Mouse (Mus musculus) MEL (cell line): ENCODE measurements at regions not wholly inside any gene's neighbourhood (a gene's known extent, or its start where the extent isn't known, plus 50 kb on each side); places are given as distances from the start of the nearest gene placed in this dataset.

Source experiments
- DNase-seq: peaks from one replicate; pipeline ENCODE4 v3.0.0; 2011; ENCODE audit warnings: low read depth, low spot score
- H3K27ac ChIP-seq: 2 replicates; pipeline ENCODE4 v1.5.1; 2012; ENCODE audit warnings: low read depth, mild to moderate bottlenecking, control low read depth, low read length, moderate library complexity; ENCODE audit not compliant: control insufficient read depth
- H3K27me3 ChIP-seq, 2 experiments: fragments of 150-350 bp in 1 of 2; sonication (generic) in 1 of 2; 2 replicates each; pipeline ENCODE4 v1.6.1; 2012; ENCODE audit warnings: low read length in 2 of 2, mild to moderate bottlenecking in 2 of 2, improper control_type of control experiment in 1 of 2, moderate library complexity in 1 of 2; ENCODE audit not compliant: insufficient read depth in 2 of 2, control insufficient read depth in 1 of 2
- H3K36me3 ChIP-seq, 2 experiments: 2 replicates each; pipeline ENCODE4 v1.6.1; 2012 to 2014; ENCODE audit warnings: low read length in 2 of 2, improper control_type of control experiment in 1 of 2, inconsistent platforms in 1 of 2, mild to moderate bottlenecking in 1 of 2; ENCODE audit not compliant: insufficient read depth in 2 of 2, control insufficient read depth in 1 of 2
- H3K4me1 ChIP-seq, 2 experiments: fragments of 150-350 bp in 1 of 2; sonication (generic) in 1 of 2; 2 replicates each; pipeline ENCODE4 v1.6.1; 2012; ENCODE audit warnings: low read length in 2 of 2, improper control_type of control experiment in 1 of 2, mild to moderate bottlenecking in 1 of 2; ENCODE audit not compliant: insufficient read depth in 2 of 2, control insufficient read depth in 1 of 2
- H3K4me3 ChIP-seq, 2 experiments: fragments of 150-350 bp in 1 of 2; sonication (generic) in 1 of 2; 2 replicates each; pipeline ENCODE4 v1.5.1; 2012; ENCODE audit warnings: low read depth in 2 of 2, low read length in 2 of 2, mild to moderate bottlenecking in 2 of 2, moderate library complexity in 2 of 2, control low read depth in 1 of 2, improper control_type of control experiment in 1 of 2; ENCODE audit not compliant: control insufficient read depth in 1 of 2, insufficient read depth in 1 of 2
- H3K79me2 ChIP-seq: 2 replicates; pipeline ENCODE4 v1.6.1; 2012; ENCODE audit warnings: mild to moderate bottlenecking, low read length, moderate library complexity; ENCODE audit not compliant: control insufficient read depth, poor library complexity, insufficient read depth
- H3K9ac ChIP-seq: 2 replicates; pipeline ENCODE4 v1.6.1; 2012; ENCODE audit warnings: low read depth, mild to moderate bottlenecking, control low read depth, low read length, moderate library complexity; ENCODE audit not compliant: control insufficient read depth, poor library complexity, severe bottlenecking
- H3K9me3 ChIP-seq: fragments of 150-350 bp; sonication (generic); replicated peaks from 2 replicates; pipeline ENCODE4 v1.6.1; 2012; ENCODE audit warnings: mild to moderate bottlenecking, low read length, improper control_type of control experiment, moderate library complexity; ENCODE audit not compliant: insufficient read depth
- BHLHE40 ChIP-seq: IDR thresholded peaks from 2 replicates; pipeline ENCODE4 v1.6.1; 2012; ENCODE audit warnings: low read depth, mild to moderate bottlenecking, inconsistent platforms, low read length, improper control_type of control experiment, borderline replicate concordance
- CHD1 ChIP-seq: IDR thresholded peaks from 2 replicates; pipeline ENCODE4 v1.6.1; 2012; ENCODE audit warnings: low read depth, mild to moderate bottlenecking, inconsistent platforms, low read length, improper control_type of control experiment
- CTCF ChIP-seq, 3 experiments: IDR thresholded peaks in 2 of 3; conservative IDR thresholded peaks in 1 of 3; 2 replicates each; pipeline ENCODE4 v1.5.1; 2011 to 2012; ENCODE audit warnings: low read length in 3 of 3, low read depth in 2 of 3, mild to moderate bottlenecking in 2 of 3, improper control_type of control experiment in 1 of 3, inconsistent platforms in 1 of 3, mixed read lengths in 1 of 3, moderate library complexity in 1 of 3; ENCODE audit not compliant: control insufficient read depth in 1 of 3, insufficient read depth in 1 of 3, poor library complexity in 1 of 3, severe bottlenecking in 1 of 3
- ELF1 ChIP-seq: IDR thresholded peaks from 2 replicates; pipeline ENCODE4 v1.6.1; 2014; ENCODE audit warnings: low read depth, mild to moderate bottlenecking, inconsistent platforms, low read length, improper control_type of control experiment, moderate library complexity
- GABPA ChIP-seq: IDR thresholded peaks from 2 replicates; pipeline ENCODE4 v1.6.1; 2012; ENCODE audit warnings: low read depth, mild to moderate bottlenecking, inconsistent platforms, low read length, improper control_type of control experiment, moderate library complexity
- KAT2A ChIP-seq: conservative IDR thresholded peaks from 2 replicates; pipeline ENCODE4 v1.6.1; 2012; ENCODE audit warnings: low read depth, low read length, improper control_type of control experiment, inconsistent platforms
- MAFK ChIP-seq: IDR thresholded peaks from 2 replicates; pipeline ENCODE4 v1.6.1; 2011; ENCODE audit warnings: low read depth, mild to moderate bottlenecking, low read length, improper control_type of control experiment, borderline replicate concordance
- MXI1 ChIP-seq: IDR thresholded peaks from 2 replicates; pipeline ENCODE4 v1.6.1; 2011; ENCODE audit warnings: mild to moderate bottlenecking, low read depth, low read length, improper control_type of control experiment
- MYB ChIP-seq: IDR thresholded peaks from 2 replicates; pipeline ENCODE4 v1.6.1; 2011; ENCODE audit warnings: mild to moderate bottlenecking, low read depth, low read length, improper control_type of control experiment
- NELFE ChIP-seq: IDR thresholded peaks from 2 replicates; pipeline ENCODE4 v1.6.1; 2011; ENCODE audit warnings: low read depth, low read length, improper control_type of control experiment
- NRF1 ChIP-seq: IDR thresholded peaks from 2 replicates; pipeline ENCODE4 v1.6.1; 2014; ENCODE audit warnings: low read depth, mild to moderate bottlenecking, inconsistent platforms, low read length, improper control_type of control experiment, moderate library complexity; ENCODE audit not compliant: poor library complexity, insufficient read depth, severe bottlenecking
- POLR2A ChIP-seq, 2 experiments: IDR thresholded peaks; 2 replicates each; pipeline ENCODE4 v1.6.1; 2011 to 2012; ENCODE audit warnings: low read length in 2 of 2, mild to moderate bottlenecking in 2 of 2, control low read depth in 1 of 2, improper control_type of control experiment in 1 of 2, low read depth in 1 of 2, moderate library complexity in 1 of 2; ENCODE audit not compliant: control insufficient read depth in 1 of 2, insufficient read depth in 1 of 2, poor library complexity in 1 of 2
- RAD21 ChIP-seq: IDR thresholded peaks from 2 replicates; pipeline ENCODE4 v1.6.1; 2011; ENCODE audit warnings: mild to moderate bottlenecking, low read depth, low read length, improper control_type of control experiment
- SMC3 ChIP-seq: IDR thresholded peaks from 2 replicates; pipeline ENCODE4 v1.6.1; 2011; ENCODE audit warnings: low read depth, low read length, improper control_type of control experiment
- TAL1 ChIP-seq: IDR thresholded peaks from 2 replicates; pipeline ENCODE4 v1.6.1; 2012; ENCODE audit warnings: mild to moderate bottlenecking, inconsistent platforms, low read length, moderate library complexity, mixed read lengths
- TBP ChIP-seq: IDR thresholded peaks from 2 replicates; pipeline ENCODE4 v1.8.0; 2011; ENCODE audit warnings: low read depth, low read length, improper control_type of control experiment
- ZC3H11A ChIP-seq: IDR thresholded peaks from 2 replicates; pipeline ENCODE4 v1.6.1; 2012; ENCODE audit warnings: low read depth, mild to moderate bottlenecking, inconsistent platforms, low read length, improper control_type of control experiment
- ZKSCAN1 ChIP-seq: IDR thresholded peaks from 2 replicates; pipeline ENCODE4 v1.6.1; 2012; ENCODE audit warnings: low read depth, mild to moderate bottlenecking, inconsistent platforms, low read length, improper control_type of control experiment, moderate library complexity

DNA sequence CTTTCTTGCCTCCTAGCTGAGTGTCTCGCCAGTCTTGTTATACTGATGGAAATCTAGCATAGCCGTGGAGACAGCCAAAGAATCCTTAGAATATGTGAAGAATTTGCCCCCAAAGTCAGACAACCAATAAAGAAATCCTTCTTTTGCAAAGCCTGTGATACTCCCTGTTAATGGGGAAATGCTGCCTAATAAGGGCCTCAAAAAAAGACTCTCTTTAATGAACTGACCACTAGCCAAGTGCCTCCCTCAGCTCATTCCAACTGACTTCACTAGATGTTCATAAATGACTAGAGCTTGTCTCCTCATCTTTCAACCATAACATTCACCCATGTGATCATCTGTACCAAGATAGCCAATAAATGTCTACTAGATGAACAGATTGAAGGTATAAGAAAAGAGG is 62.3 kb upstream of the N6amt1 start:
- DNase-seq: no peak
- Histone ChIP-seq H3K27me3 (no peaks in the 10 kb centered on the region), H3K4me1 (no peaks in the 10 kb centered on the region), H3K9me3 (no peaks in the 10 kb centered on the region), H3K79me2 (no peaks in the 10 kb centered on the region), H3K36me3 (no peaks in the 10 kb centered on the region), H3K4me3 (no peak overlapping the region), H3K27ac (no peak overlapping the region), H3K9ac (no peak overlapping the region)
- TF ChIP-seq NELFE (no peak), CTCF (IDR thresholded peaks at IDR 0.05 in 2 of 3, conservative IDR thresholded peaks at IDR 0.05 in 1 of 3; ENCODE audit: control insufficient read depth in 1 of 3, insufficient read depth in 1 of 3, low read depth in 2 of 3, low read length in 3 of 3, poor library complexity in 1 of 3, severe bottlenecking in 1 of 3) (no peak), TAL1 (no peak), POLR2A (IDR thresholded peaks at IDR 0.05; ENCODE audit: control insufficient read depth in 1 of 2, insufficient read depth in 1 of 2, low read depth in 1 of 2, low read length in 2 of 2, poor library complexity in 1 of 2) (no peak), MYB (no peak), BHLHE40 (no peak), GABPA (no peak), TBP (no peak)

- H3K4me3 ChIP-seq: no peak overlapping the region
- no peaks in the 10 kb centered on the region; a peak in 1 of 4 replicates for H3K27me3 ChIP-seq
- H3K27ac ChIP-seq: no peak overlapping the region
- H3K4me1 ChIP-seq: no peaks in the 10 kb centered on the region
- no peak overlapping the region for H3K9ac ChIP-seq
- H3K36me3 ChIP-seq: no peaks in the 10 kb centered on the region
- peak; percentile 4 for DNase-seq
- TF ChIP-seq NRF1: no peak
- TF ChIP-seq MAFK: no peak
- TF ChIP-seq ELF1: no peak
- TF ChIP-seq CHD1: no peak
- H3K79me2 ChIP-seq: no peaks in the 10 kb centered on the region
- no peaks in the 10 kb centered on the region for H3K9me3 ChIP-seq
Measured at GRCm38 (mm10) chr16:87285639-87286038, 68.3 kb upstream of the N6amt1 start.

- Histone ChIP-seq H3K36me3 (no peaks in the 10 kb centered on the region), H3K4me1 (no peaks in the 10 kb centered on the region), H3K27me3 (no peaks in the 10 kb centered on the region; a peak in 1 of 4 replicates), H3K9ac (peak overlapping the region; percentile 3; the same call in 1 of the 2 replicates), H3K9me3 (no peaks in the 10 kb centered on the region), H3K4me3 (peak overlapping the region; percentile 33 to 51), H3K79me2 (no peaks in the 10 kb centered on the region), H3K27ac (no peak overlapping the region)
- peak; percentile 78 for DNase-seq
- TF ChIP-seq CTCF (IDR thresholded peaks at IDR 0.05 in 2 of 3, conservative IDR thresholded peaks at IDR 0.05 in 1 of 3; ENCODE audit: control insufficient read depth in 1 of 3, insufficient read depth in 1 of 3, low read depth in 2 of 3, low read length in 3 of 3, poor library complexity in 1 of 3, severe bottlenecking in 1 of 3) (peak; percentile 61 to 82 (median 79)), KAT2A (no peak), MXI1 (no peak), GABPA (no peak), RAD21 (peak; percentile 79), ZC3H11A (peak; percentile 52), SMC3 (peak; percentile 72), ZKSCAN1 (no peak)
Measured at GRCm38 (mm10) chr16:87284835-87285510, 69.0 kb upstream of the N6amt1 start.
